Mouse (Mus musculus) heart, postnatal 0 days (tissue): ENCODE measurements around the gene Pbxip1. TPM values are rescaled to one million over a fixed set of nuclear protein-coding genes. Genes with fewer than 3 reads are reported as not detected.

Source experiments
- ATAC-seq: fragments of 200-750 bp; cut with Nextera tagmentation; 2 replicates; pipeline ENCODE4 v1.8.0; 2017; ENCODE audit warnings: low read depth, moderate number of reproducible peaks, moderate library complexity; ENCODE audit not compliant: insufficient read depth
- DNase-seq: peaks from one replicate; pipeline ENCODE4 v3.0.0-alpha.2; 2016; ENCODE audit warnings: low spot score
- H3K27ac ChIP-seq: fragments of 300-500 bp; sonication (generic); 2 replicates; pipeline ENCODE4 v1.5.1; 2014; ENCODE audit warnings: low read depth, mild to moderate bottlenecking
- H3K27me3 ChIP-seq: fragments of 300-500 bp; sonication (generic); 2 replicates; pipeline ENCODE4 v1.6.1; 2014; ENCODE audit warnings: low read length, mixed read lengths; ENCODE audit not compliant: control insufficient read depth, insufficient read depth
- H3K36me3 ChIP-seq: fragments of 300-500 bp; sonication (generic); replicated peaks from 2 replicates; pipeline ENCODE4 v1.6.1; 2014; ENCODE audit warnings: low read length, mixed read lengths; ENCODE audit not compliant: control insufficient read depth, insufficient read depth
- H3K4me1 ChIP-seq: fragments of 300-500 bp; sonication (generic); 2 replicates; pipeline ENCODE4 v1.6.1; 2014; ENCODE audit warnings: antibody characterized with exemption; ENCODE audit not compliant: control insufficient read depth, insufficient read depth
- H3K4me2 ChIP-seq: fragments of 300-500 bp; sonication (generic); 2 replicates; pipeline ENCODE4 v1.6.1; 2014; ENCODE audit warnings: low read depth, mild to moderate bottlenecking, low read length, moderate library complexity
- H3K4me3 ChIP-seq: fragments of 300-500 bp; sonication (generic); 2 replicates; pipeline ENCODE4 v1.5.1; 2014; ENCODE audit warnings: low read depth, low read length
- H3K9ac ChIP-seq: fragments of 300-500 bp; sonication (generic); replicated peaks from 2 replicates; pipeline ENCODE4 v1.6.1; 2014; ENCODE audit warnings: low read depth, low read length, mixed read lengths
- H3K9me3 ChIP-seq: fragments of 300-500 bp; sonication (generic); replicated peaks from 2 replicates; pipeline ENCODE4 v1.6.1; 2016; ENCODE audit warnings: low read length; ENCODE audit not compliant: control insufficient read depth
- CTCF ChIP-seq: IDR thresholded peaks from 2 replicates; pipeline ENCODE4 v1.5.1; 2016; ENCODE audit warnings: antibody characterized with exemption, control low read depth, low read depth
- EP300 ChIP-seq: IDR thresholded peaks from 2 replicates; pipeline ENCODE4 v1.6.1; 2016; ENCODE audit warnings: antibody characterized with exemption, low read depth
- WGBS: fragments of 180-500 bp; shearing (Covaris S2); extraction: QIAGEN DNeasy Blood & Tissue Kit; methylation state at CpG from one replicate; pipeline ENCODE4 v1.1.7; 2014; 5-methylcytosine and 5-hydroxymethylcytosine counted together
- polyA plus RNA-seq: library from polyadenylated mRNA; unstranded; fragments of >200 nt; fragmentation: Nextera tagmentation; extraction: Ambion mirVana; gene quantifications from 2 replicates; pipeline ENCODE4 v1.2.1, GENCODE M21; 2015
- total RNA-seq: library from RNA; depleted of rRNA; stranded (reverse); fragments of >200 nt; gene quantifications from 2 replicates; pipeline ENCODE4 v1.2.3, GENCODE M21; 2014; ENCODE audit warnings: low replicate concordance; rRNA removed

Pbxip1 gene
- total and polyA plus RNA-seq, 2 experiments from 2014 or later, result 73.2 to 84.4 TPM

DNA sequence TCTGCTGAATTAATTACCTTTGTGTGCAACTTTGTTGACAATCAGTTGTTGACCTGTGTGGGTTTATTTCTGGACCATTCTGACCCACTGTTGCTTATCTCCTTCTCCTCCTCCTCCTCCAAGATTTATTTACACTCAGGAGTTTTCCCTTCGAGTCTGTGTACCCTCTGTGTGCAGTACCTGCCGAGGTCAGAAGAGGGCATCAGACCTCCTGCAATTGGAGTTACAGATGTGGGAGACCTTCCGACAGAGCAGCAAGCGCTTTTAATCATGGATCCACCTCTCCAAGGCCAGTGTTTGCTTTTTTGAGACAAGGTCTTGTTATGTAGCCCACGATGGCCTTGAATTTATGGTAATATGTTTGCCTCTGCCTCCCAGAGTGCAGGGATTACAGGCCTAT is 58.1 kb downstream of the Pbxip1 start:
- no peak for TF ChIP-seq CTCF
- H3K4me2 ChIP-seq, result no peak overlapping the region

DNA sequence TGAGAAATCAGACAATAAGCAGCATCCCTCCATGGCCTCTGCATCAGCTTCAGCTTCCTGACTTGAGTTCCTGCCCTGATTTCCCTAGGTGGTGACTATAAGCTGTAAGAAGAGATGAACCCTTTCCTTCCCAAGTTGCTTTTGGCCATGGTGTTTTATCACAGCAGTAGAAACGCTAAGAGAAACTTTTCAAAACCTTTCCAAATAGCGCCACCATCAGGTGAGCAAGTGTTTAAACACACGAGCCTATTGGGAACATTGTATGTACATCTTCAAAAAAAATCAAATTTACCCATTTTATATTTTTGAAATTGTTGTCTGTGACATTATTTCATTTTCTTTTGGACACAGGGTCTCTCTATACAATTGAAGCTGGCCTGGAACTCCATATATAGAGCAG is 59.9 kb downstream of the Pbxip1 start:
- H3K9ac ChIP-seq, result no peak overlapping the region
- peaks cover 3% of the 10 kb centered on the region; the same call in 1 of the 2 replicates for H3K27me3 ChIP-seq
- no peaks in the 10 kb centered on the region for H3K9me3 ChIP-seq
- no peak overlapping the region for H3K27ac ChIP-seq
- no peaks in the 10 kb centered on the region for H3K36me3 ChIP-seq
- 65% methylated on average over 3 of the region's 3 CpGs for WGBS
- H3K4me1 ChIP-seq, result no peaks in the 10 kb centered on the region
- no peak overlapping the region for H3K4me2 ChIP-seq
- DNase-seq (no peak), ATAC-seq (no peak)
- no peak overlapping the region for H3K4me3 ChIP-seq
- TF ChIP-seq CTCF (no peak), EP300 (no peak)

More for the DNA sequence above, 58.1 kb downstream of the Pbxip1 start:
- Histone ChIP-seq H3K9ac (no peak overlapping the region), H3K4me3 (no peak overlapping the region), H3K27ac (no peak overlapping the region), H3K27me3 (peaks cover 3% of the 10 kb centered on the region; the same call in 1 of the 2 replicates), H3K36me3 (no peaks in the 10 kb centered on the region), H3K4me1 (no peaks in the 10 kb centered on the region), H3K9me3 (no peaks in the 10 kb centered on the region)
- no peak for ATAC-seq
- 88% methylated on average over 5 of the region's 5 CpGs for WGBS
- no peak for DNase-seq

DNA sequence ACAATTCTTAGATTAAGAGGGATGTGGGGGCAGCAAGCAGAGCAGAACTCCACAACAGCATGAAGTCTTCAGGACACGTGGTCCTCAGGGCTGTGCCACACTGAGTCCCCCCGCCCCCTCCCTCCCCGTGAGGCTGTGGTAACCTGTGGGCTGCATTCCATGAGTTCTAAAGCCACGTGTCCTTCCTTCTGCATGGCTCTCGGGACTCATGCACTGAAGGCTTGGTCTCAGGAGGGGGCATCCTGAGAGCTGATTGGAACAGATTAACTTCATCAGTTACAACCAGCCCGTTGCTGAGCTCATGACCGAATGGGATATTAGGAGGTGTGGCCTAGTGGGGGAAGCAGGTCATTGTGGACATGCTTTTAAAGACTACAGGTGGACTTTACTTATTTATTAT is 63.2 kb downstream of the Pbxip1 start:
- ATAC-seq (no peak), DNase-seq (no peak)
- Histone ChIP-seq H3K4me2 (no peak overlapping the region), H3K9me3 (no peaks in the 10 kb centered on the region), H3K36me3 (no peaks in the 10 kb centered on the region), H3K27me3 (no peaks in the 10 kb centered on the region), H3K27ac (no peak overlapping the region), H3K4me1 (no peaks in the 10 kb centered on the region), H3K9ac (no peak overlapping the region), H3K4me3 (no peak overlapping the region)
- TF ChIP-seq EP300 (no peak), CTCF (no peak)
- WGBS, result 36% methylated on average over 7 of the region's 7 CpGs

Other genes starting within 250 kb of the Pbxip1 start
- gene Gba, start 233.8 kb upstream of the Pbxip1 start, total RNA-seq, result 36.2 and 36.4 TPM in 2 replicates
- 20.1 and 20.8 TPM in 2 replicates for gene Gba, start 233.8 kb upstream of the Pbxip1 start, polyA plus RNA-seq
- 21.4 and 26.4 TPM in 2 replicates for gene Thbs3, start 221.5 kb upstream of the Pbxip1 start, total RNA-seq
- 16.4 and 17.4 TPM in 2 replicates for gene Thbs3, start 221.5 kb upstream of the Pbxip1 start, polyA plus RNA-seq
- gene Mtx1, start 209.6 kb upstream of the Pbxip1 start, total RNA-seq, result 101 and 247 TPM in 2 replicates
- gene Mtx1, start 209.6 kb upstream of the Pbxip1 start, polyA plus RNA-seq, result 96.7 and 99.3 TPM in 2 replicates
- 9.3 TPM in 1 of 2 replicates, not detected in the other for gene Muc1, start 207.6 kb upstream of the Pbxip1 start, total RNA-seq
- 0.20 and 0.69 TPM in 2 replicates for gene Muc1, start 207.6 kb upstream of the Pbxip1 start, polyA plus RNA-seq
- gene Krtcap2, start 190.7 kb upstream of the Pbxip1 start, total RNA-seq, result 41.8 and 76.1 TPM in 2 replicates
- gene Krtcap2, start 190.7 kb upstream of the Pbxip1 start, polyA plus RNA-seq, result 192 and 216 TPM in 2 replicates
- gene Trim46, start 190.4 kb upstream of the Pbxip1 start, total RNA-seq, result 0.08 and 0.62 TPM in 2 replicates
- gene Trim46, start 190.4 kb upstream of the Pbxip1 start, polyA plus RNA-seq, result 0.44 and 0.45 TPM in 2 replicates
- gene Dpm3, start 177.3 kb upstream of the Pbxip1 start, total RNA-seq, result 271 and 450 TPM in 2 replicates
- gene Dpm3, start 177.3 kb upstream of the Pbxip1 start, polyA plus RNA-seq, result 80.3 and 85.9 TPM in 2 replicates
- 33.7 and 54.2 TPM in 2 replicates for gene Slc50a1, start 166.1 kb upstream of the Pbxip1 start, total RNA-seq
- gene Slc50a1, start 166.1 kb upstream of the Pbxip1 start, polyA plus RNA-seq, result 50.7 and 52.0 TPM in 2 replicates
- 43.1 and 46.2 TPM in 2 replicates for gene Efna1, start 155.6 kb upstream of the Pbxip1 start, total RNA-seq
- 37.2 and 38.4 TPM in 2 replicates for gene Efna1, start 155.6 kb upstream of the Pbxip1 start, polyA plus RNA-seq
- not detected in 2 replicates for gene Efna3, start 113.7 kb upstream of the Pbxip1 start, total RNA-seq
- 0.12 and 0.44 TPM in 2 replicates for gene Efna3, start 113.7 kb upstream of the Pbxip1 start, polyA plus RNA-seq
- gene Efna4, start 98.7 kb upstream of the Pbxip1 start, total RNA-seq, result 2.7 and 7.2 TPM in 2 replicates
- 2.6 and 3.5 TPM in 2 replicates for gene Efna4, start 98.7 kb upstream of the Pbxip1 start, polyA plus RNA-seq
- gene Adam15, start 86.7 kb upstream of the Pbxip1 start, total RNA-seq, result 99.0 and 115 TPM in 2 replicates
- 72.3 and 82.2 TPM in 2 replicates for gene Adam15, start 86.7 kb upstream of the Pbxip1 start, polyA plus RNA-seq
- gene Dcst2, start 74.7 kb upstream of the Pbxip1 start, total RNA-seq, result 0.39 TPM in 1 of 2 replicates, not detected in the other
- 0.07 TPM in 1 of 2 replicates, not detected in the other for gene Dcst2, start 74.7 kb upstream of the Pbxip1 start, polyA plus RNA-seq
- 0.50 TPM in 1 of 2 replicates, not detected in the other for gene Dcst1, start 71.5 kb upstream of the Pbxip1 start, total RNA-seq
- gene Dcst1, start 71.5 kb upstream of the Pbxip1 start, polyA plus RNA-seq, result 0.10 and 0.29 TPM in 2 replicates
- gene Zbtb7b, start 41.9 kb upstream of the Pbxip1 start, total RNA-seq, result 13.8 and 18.4 TPM in 2 replicates
- gene Zbtb7b, start 41.9 kb upstream of the Pbxip1 start, polyA plus RNA-seq, result 2.4 and 2.6 TPM in 2 replicates
- gene Lenep, start 33.9 kb upstream of the Pbxip1 start, total RNA-seq, result not detected in 2 replicates
- gene Lenep, start 33.9 kb upstream of the Pbxip1 start, polyA plus RNA-seq, result not detected in 2 replicates
- gene Flad1, start 24.8 kb upstream of the Pbxip1 start, total RNA-seq, result 50.9 and 79.3 TPM in 2 replicates
- 46.6 and 50.8 TPM in 2 replicates for gene Flad1, start 24.8 kb upstream of the Pbxip1 start, polyA plus RNA-seq
- 83.7 and 100 TPM in 2 replicates for gene Cks1b, start 18.3 kb upstream of the Pbxip1 start, total RNA-seq
- 127 and 129 TPM in 2 replicates for gene Cks1b, start 18.3 kb upstream of the Pbxip1 start, polyA plus RNA-seq
- 82.1 and 125 TPM in 2 replicates for gene Shc1, start 18.3 kb upstream of the Pbxip1 start, total RNA-seq
- gene Shc1, start 18.3 kb upstream of the Pbxip1 start, polyA plus RNA-seq, result 35.0 and 35.8 TPM in 2 replicates
- gene Pygo2, start 6.5 kb upstream of the Pbxip1 start, total RNA-seq, result 24.1 and 49.8 TPM in 2 replicates
- 9.6 and 10.4 TPM in 2 replicates for gene Pygo2, start 6.5 kb upstream of the Pbxip1 start, polyA plus RNA-seq
- 26.2 and 38.0 TPM in 2 replicates for gene Pmvk, start 17.8 kb downstream of the Pbxip1 start, total RNA-seq
- 50.7 and 52.9 TPM in 2 replicates for gene Pmvk, start 17.8 kb downstream of the Pbxip1 start, polyA plus RNA-seq
- 4.7 and 4.9 TPM in 2 replicates for gene Kcnn3, start 83.5 kb downstream of the Pbxip1 start, total RNA-seq
- gene Kcnn3, start 83.5 kb downstream of the Pbxip1 start, polyA plus RNA-seq, result 1.5 TPM in 2 replicates